In genomic region chr8:47024612-47025011, GRCm38 (mm10) we compare ENCODE assay signal across 34 mouse cellular contexts. TPM values are rescaled to one million over a fixed set of nuclear protein-coding genes. Genes with fewer than 3 reads are reported as not detected.
"Had no signal": no experiment of that assay in that cellular context is flagged by ENCODE, and none has a peak within 500 bp of the region (broad histone marks: within the 10 kb centered on the region; RNA-seq: fewer than 3 reads in every experiment).

No protein-coding gene starts in this region.

- H3K9ac ChIP-seq: heart, embryonic 12.5 days; heart, embryonic 13.5 days; heart, embryonic 15.5 days; hindbrain, embryonic 12.5 days; hindbrain, embryonic 13.5 days; hindbrain, embryonic 14.5 days; hindbrain, embryonic 15.5 days; intestine, embryonic 15.5 days; kidney, embryonic 15.5 days had no signal

- DNase-seq: heart, postnatal 10 days; heart, postnatal 14 days; heart, postnatal 4 days; kidney, adult 11 months; kidney, adult 18-20 months; kidney, adult 2 months; kidney, adult 8-10 months; kidney, adult 9 months; kidney, postnatal 10 days; kidney, postnatal 14 days; kidney, postnatal 25 days; kidney, postnatal 36 days; kidney, postnatal 4 days; layer of hippocampus, adult 9-11 months; layer of hippocampus, postnatal 36 days had no signal

- H3K4me3 ChIP-seq: heart, embryonic 12.5 days; heart, embryonic 13.5 days; heart, embryonic 15.5 days; hindbrain, embryonic 10.5 days; hindbrain, embryonic 12.5 days; hindbrain, embryonic 13.5 days; hindbrain, embryonic 15.5 days; intestine, embryonic 15.5 days; kidney, embryonic 15.5 days; layer of hippocampus, adult 2 months; left cerebral cortex, adult 2 months had no signal

- H3K9me3 ChIP-seq: heart, embryonic 12.5 days; heart, embryonic 13.5 days; heart, embryonic 15.5 days; hindbrain, embryonic 10.5 days; hindbrain, embryonic 12.5 days; hindbrain, embryonic 13.5 days; hindbrain, embryonic 15.5 days; intestine, embryonic 15.5 days; kidney, embryonic 15.5 days had no signal

- H3K4me1 ChIP-seq: hindbrain, embryonic 15.5 days had no signal

- H3K27me3 ChIP-seq: heart, embryonic 15.5 days; hindbrain, embryonic 15.5 days; kidney, embryonic 15.5 days had no signal

- ATAC-seq: hindbrain, embryonic 16.5 days; hindbrain, postnatal 0 days; inflammation-experienced regulatory T-cells, adult 6 months; intestine, embryonic 15.5 days; intestine, embryonic 16.5 days; intestine, postnatal 0 days had no signal

- H3K27ac ChIP-seq: heart, embryonic 13.5 days; heart, embryonic 15.5 days; hindbrain, embryonic 10.5 days; hindbrain, embryonic 12.5 days; hindbrain, embryonic 13.5 days; hindbrain, embryonic 14.5 days; hindbrain, embryonic 15.5 days; hindbrain, postnatal 0 days; intestine, embryonic 15.5 days; kidney, embryonic 15.5 days; kidney, postnatal 0 days; layer of hippocampus, adult 2 months; left cerebral cortex, adult 2 months had no signal

- H3K36me3 ChIP-seq: heart, embryonic 12.5 days; heart, embryonic 13.5 days; heart, embryonic 15.5 days; hindbrain, embryonic 10.5 days; hindbrain, embryonic 12.5 days; hindbrain, embryonic 13.5 days; hindbrain, embryonic 15.5 days; intestine, embryonic 15.5 days; kidney, embryonic 15.5 days had no signal

- H3K4me2 ChIP-seq: heart, embryonic 12.5 days; heart, embryonic 13.5 days; heart, embryonic 15.5 days; hindbrain, embryonic 12.5 days; hindbrain, embryonic 13.5 days; hindbrain, embryonic 14.5 days; hindbrain, embryonic 15.5 days; intestine, embryonic 15.5 days; kidney, embryonic 15.5 days had no signal

RNA-seq across cellular contexts. Expression of gene Enpp6, which starts 37.9 kb away (rescaled TPM):
- total RNA-seq: hematopoietic stem cell, adult 5-6 weeks had no signal
